Mouse (Mus musculus) cerebellum, postnatal 36 days (tissue): ENCODE data around the gene Timm13.
A peak's percentile ranks its signal among the peaks of the same experiment; 100 is the strongest.

Experiments used
- DNase-seq, 2 experiments: peaks; one replicate each; pipeline ENCODE4 v3.0.0; 2021 to 2022; ENCODE audit warnings: mixed read lengths in 2 of 2

Gene Timm13

GRCm38 (mm10) chr10:80904004-80904693, 3.4 kb upstream of the Timm13 start:
- DNase-seq, result peak in 1 of 2 experiments; percentile 17

GRCm38 (mm10) chr10:80903282-80903681, 2.5 kb upstream of the Timm13 start:
- DNase-seq, result no peak

GRCm38 (mm10) chr10:80902273-80902940, 1.6 kb upstream of the Timm13 start:
- no peak for DNase-seq

- DNase-seq, result no peak
Measured at GRCm38 (mm10) chr10:80901409-80902272, 872 bp upstream of the Timm13 start.

- DNase-seq, result no peak
Measured at GRCm38 (mm10) chr10:80899591-80900317, 1.0 kb downstream of the Timm13 start.

- no peak for DNase-seq
Measured at GRCm38 (mm10) chr10:80899074-80899473, 1.7 kb downstream of the Timm13 start.

GRCm38 (mm10) chr10:80897861-80898510, 2.8 kb downstream of the Timm13 start:
- no peak for DNase-seq

GRCm38 (mm10) chr10:80896581-80897485, 3.9 kb downstream of the Timm13 start:
- no peak for DNase-seq

GRCm38 (mm10) chr10:80895697-80896096, 5.1 kb downstream of the Timm13 start:
- no peak for DNase-seq

- no peak for DNase-seq
Measured at GRCm38 (mm10) chr10:80895100-80895499, 5.7 kb downstream of the Timm13 start.

- peak; percentile 76 to 85 for DNase-seq
Measured at GRCm38 (mm10) chr10:80887181-80887580, 13.6 kb downstream of the Timm13 start.

GRCm38 (mm10) chr10:80881301-80881700, 19.5 kb downstream of the Timm13 start:
- DNase-seq, result peak; percentile 78 to 81

- no peak for DNase-seq
Measured at GRCm38 (mm10) chr10:80880901-80881300, 19.9 kb downstream of the Timm13 start.

GRCm38 (mm10) chr10:80880131-80880641, 20.6 kb downstream of the Timm13 start:
- peak; percentile 73 to 76 for DNase-seq

- no peak for DNase-seq
Measured at GRCm38 (mm10) chr10:80876594-80876993, 24.2 kb downstream of the Timm13 start.

GRCm38 (mm10) chr10:80876028-80876427, 24.7 kb downstream of the Timm13 start:
- peak; percentile 74 to 80 for DNase-seq

- no peak for DNase-seq
Measured at GRCm38 (mm10) chr10:80874035-80874434, 26.7 kb downstream of the Timm13 start.

- no peak for DNase-seq
Measured at GRCm38 (mm10) chr10:80871581-80871980, 29.2 kb downstream of the Timm13 start, which contains the start of gene Tmprss9. TSS of gene Tmprss9 (plus strand) at chr10:80871848.

GRCm38 (mm10) chr10:80870993-80871392, 29.8 kb downstream of the Timm13 start:
- DNase-seq, result no peak

GRCm38 (mm10) chr10:80864446-80864845, 36.3 kb downstream of the Timm13 start:
- DNase-seq, result peak; percentile 75 to 80

GRCm38 (mm10) chr10:80862305-80862704, 38.5 kb downstream of the Timm13 start:
- DNase-seq, result no peak
